Mouse (Mus musculus): Measurements from ENCODE around the gene Cc2d2b.

DNA sequence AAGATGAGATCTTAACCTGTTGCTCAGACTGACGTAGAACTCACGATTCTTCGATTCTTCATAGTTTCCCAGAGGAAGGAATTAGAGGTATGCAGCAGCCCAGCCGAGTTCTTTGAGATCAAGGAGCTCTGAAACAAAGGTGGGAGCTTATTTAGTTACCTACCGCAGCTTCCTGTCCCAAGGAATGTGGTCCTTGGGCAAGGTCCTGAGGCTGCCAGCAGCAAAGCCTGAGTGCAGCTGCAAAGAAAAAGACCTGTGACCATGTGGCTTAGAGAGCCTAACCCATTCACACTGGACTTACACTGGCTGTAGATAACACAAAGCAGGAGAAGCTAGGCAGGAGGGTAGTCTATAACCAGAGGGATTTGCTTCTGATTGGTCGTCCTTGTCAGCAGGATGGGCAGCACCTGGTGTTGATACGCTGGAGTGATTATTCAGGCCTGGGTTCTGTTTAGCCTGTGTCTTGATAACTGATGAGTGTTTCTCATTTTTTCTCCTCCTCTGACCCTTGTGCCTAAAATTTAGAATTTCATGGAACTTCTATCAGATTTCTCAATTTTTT is 56.7 kb downstream of the Cc2d2b start:
- TF ChIP-seq POLR2A (IDR thresholded peaks at IDR 0.05; ENCODE audit: insufficient read depth, low read depth, low read length): no peak
- TF ChIP-seq CTCF (IDR thresholded peaks at IDR 0.05; ENCODE audit: insufficient read depth, low read depth, low read length): no peak

Data from olfactory bulb, adult 2 months (tissue).